Mouse (Mus musculus) gastrocnemius, adult 2 months (tissue): ENCODE results near the gene Psmd13. TPM values are rescaled to one million over a fixed set of nuclear protein-coding genes. Genes with fewer than 3 reads are reported as not detected.

Experiments used
- DNase-seq: peaks from one replicate; pipeline ENCODE4 v3.0.0; 2022
- H3K27ac ChIP-seq: fragments of 200-600 bp; 2 replicates; pipeline ENCODE4 v1.8.1; 2022; ENCODE audit warnings: mild to moderate bottlenecking
- H3K4me3 ChIP-seq: fragments of 200-600 bp; 2 replicates; pipeline ENCODE4 v1.8.1; 2022; ENCODE audit warnings: mild to moderate bottlenecking, moderate library complexity
- CTCF ChIP-seq: fragments of 200-600 bp; IDR thresholded peaks from 2 replicates; pipeline ENCODE4 v1.8.1; 2022; ENCODE audit warnings: antibody characterized with exemption, mild to moderate bottlenecking, moderate library complexity
- intact Hi-C: fragments of 180-260 bp; cut with DNase I; formaldehyde crosslinking; loops from one replicate; pipeline ENCODE4 v1.15.1; 2025
- total RNA-seq, 2 experiments: library from RNA; stranded (reverse); gene quantifications; 2 replicates each; pipeline ENCODE4 v1.2.3; 2021

The Psmd13 gene
- total RNA-seq, 2 experiments from 2014 or later = 84.5 to 89.3 TPM

DNA sequence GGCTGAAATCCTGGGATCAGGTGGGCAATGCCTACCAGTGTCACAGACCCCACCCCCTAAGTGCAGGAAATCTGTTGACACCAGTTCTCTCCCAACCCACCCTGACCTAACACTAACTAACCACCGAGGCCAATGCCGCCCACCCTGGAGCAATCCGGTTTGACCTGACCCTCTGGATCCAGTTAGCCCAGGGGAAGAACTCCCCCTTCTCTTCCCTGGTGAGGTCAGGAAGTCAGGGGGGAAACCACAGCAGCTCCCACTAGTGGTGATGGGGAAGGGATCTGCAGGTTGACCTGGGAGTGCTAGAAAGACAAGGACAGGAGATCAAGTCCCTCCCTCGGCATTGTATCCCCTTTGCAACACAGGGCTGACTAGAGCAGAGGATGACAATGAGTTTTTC lies 36.1 kb upstream of the Psmd13 start:
- H3K4me3 ChIP-seq = no peak overlapping the region
- no peak; the same call in 1 of the 2 replicates for TF ChIP-seq CTCF
- peak; percentile 9 for DNase-seq
- intact Hi-C loops = loop anchor here (1.0 kb wide), 1 partner anchor 58 kb away; no protein-coding TSS in a partner anchor
- no peak overlapping the region for H3K27ac ChIP-seq

DNA sequence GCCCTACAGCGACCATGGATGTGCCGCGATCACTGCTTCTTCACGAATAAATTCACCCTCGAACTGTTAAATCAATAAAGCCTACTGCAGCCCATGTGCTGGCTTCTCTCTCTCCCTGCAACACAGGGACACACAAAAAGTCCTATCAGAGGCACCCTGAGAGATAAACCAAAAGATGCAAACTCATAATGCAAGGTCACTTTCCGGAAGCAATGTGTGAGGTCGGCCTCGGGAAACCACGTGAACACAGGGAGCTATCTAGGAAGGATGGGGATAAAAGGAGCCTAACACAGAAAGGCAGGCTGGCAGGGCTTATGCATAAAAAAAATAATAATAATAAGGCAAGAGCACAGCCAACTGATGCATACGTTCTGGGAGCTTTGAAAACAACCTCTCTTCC lies 35.1 kb upstream of the Psmd13 start:
- no peak for TF ChIP-seq CTCF
- H3K4me3 ChIP-seq = no peak overlapping the region
- H3K27ac ChIP-seq = no peak overlapping the region
- no peak for DNase-seq
- intact Hi-C loops = no loop called here

DNA sequence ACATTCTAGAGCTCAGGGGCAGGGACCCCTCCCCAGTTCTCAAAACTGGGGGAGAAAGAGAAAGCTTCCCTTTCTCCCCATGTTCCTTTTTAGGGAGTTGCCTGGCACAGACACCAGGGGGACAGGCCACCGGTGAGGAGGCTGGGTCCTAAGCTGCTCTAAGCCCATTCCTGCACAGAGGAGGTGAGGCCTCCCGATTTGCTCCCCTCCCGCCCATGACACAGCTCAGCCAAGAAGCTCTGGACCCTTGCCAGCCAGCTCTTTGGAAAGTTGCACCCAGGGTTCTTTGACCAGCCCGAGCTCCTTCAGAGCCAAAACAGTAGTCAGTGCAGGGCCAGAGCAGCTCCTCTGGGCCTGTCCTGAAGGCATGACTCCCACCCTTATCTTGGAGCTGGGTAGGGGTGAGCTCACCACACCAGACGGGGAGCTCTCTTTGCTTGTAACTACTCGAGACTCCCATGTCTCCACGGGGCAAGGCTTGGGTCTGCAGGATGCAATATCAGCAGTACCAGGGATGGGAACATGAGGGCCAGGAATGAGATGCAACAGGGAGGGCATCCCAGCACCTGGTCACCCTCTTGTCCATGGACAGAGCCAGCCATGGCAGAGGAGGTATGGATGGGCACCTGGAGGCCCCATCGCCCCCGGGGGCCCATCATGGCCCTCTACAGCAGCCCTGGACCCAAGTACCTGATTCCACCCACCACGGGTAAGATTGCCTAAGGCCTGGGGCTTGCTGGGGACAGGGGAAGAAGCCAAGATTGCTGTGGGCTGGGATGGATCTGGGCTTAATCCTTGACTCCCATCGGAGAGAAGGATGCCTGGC lies 33.8 kb upstream of the Psmd13 start, which contains the start of gene Odf3:
TSS of gene Odf3 (plus strand) at position 51 of the 826 bp plus-strand sequence.
- peak; percentile 25 for DNase-seq
- TF ChIP-seq CTCF = no peak
- intact Hi-C loops = no loop called here
- no peak within 1 kb of the TSS for H3K27ac ChIP-seq
- H3K4me3 ChIP-seq = no peak within 1 kb of the TSS

DNA sequence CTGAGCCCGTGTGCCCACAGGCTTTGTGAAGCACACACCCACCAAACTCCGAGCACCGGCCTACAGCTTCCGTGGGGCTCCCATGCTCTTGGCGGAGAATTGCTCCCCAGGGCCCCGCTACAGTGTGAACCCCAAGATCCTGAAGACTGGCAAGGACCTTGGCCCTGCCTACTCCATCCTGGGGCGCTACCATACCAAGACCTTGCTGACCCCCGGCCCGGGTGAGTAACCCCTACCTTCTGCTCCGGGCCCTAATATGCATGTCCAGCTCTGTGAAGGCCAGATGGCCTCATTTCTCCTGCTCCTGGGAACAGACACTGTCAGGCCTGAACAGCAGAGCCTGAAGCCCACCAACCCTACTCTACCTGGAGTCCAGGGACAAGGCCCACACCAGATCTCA lies 33.2 kb upstream of the Psmd13 start:
- no peak for TF ChIP-seq CTCF
- H3K4me3 ChIP-seq = no peak overlapping the region
- DNase-seq = no peak
- no peak overlapping the region for H3K27ac ChIP-seq
- intact Hi-C loops = no loop called here

DNA sequence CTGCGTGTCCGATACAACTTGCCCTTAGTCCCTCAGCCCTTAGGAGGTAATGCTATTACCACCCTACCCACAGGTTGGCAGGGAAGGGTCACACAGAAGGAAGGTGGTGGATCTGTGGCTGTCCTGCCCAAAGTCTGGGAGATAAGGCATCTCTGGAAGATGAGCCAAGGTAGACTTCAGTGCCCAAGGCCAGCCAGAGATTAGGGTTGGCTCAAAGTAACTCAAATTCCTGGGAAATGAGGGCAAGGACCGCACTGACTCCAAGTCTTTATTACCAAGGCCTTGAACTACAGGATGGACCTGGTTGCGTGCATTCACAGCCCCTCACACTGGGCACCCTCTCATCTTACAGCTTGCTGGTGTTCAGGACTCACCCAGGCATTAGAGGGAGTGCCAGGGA lies 29.9 kb upstream of the Psmd13 start:
- DNase-seq = peak; percentile 13
- no peak for TF ChIP-seq CTCF
- H3K27ac ChIP-seq = no peak overlapping the region
- intact Hi-C loops = no loop called here
- H3K4me3 ChIP-seq = no peak overlapping the region

DNA sequence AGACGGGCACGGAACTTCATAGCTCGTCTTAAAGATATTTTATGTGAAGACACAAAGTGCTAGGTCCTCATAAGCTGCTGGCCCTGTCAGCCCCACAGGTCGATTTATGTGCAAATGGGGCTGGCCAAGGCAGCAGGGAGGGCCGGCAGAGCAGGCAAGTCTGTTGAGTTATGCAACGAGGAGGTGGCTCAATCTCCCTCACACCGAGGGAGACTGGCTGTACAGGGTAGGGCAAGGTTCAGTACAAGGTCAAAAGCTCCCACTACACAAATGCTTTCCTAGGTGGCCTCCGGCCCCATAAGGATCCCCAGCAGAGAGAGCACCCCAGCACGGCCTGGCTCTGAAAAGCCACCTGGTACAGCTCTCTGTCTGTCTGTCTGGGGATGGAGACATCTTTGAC lies 28.4 kb upstream of the Psmd13 start:
- TF ChIP-seq CTCF = no peak
- Histone ChIP-seq H3K4me3 (no peak overlapping the region), H3K27ac (no peak overlapping the region)
- DNase-seq = peak; percentile 19
- intact Hi-C loops = no loop called here

DNA sequence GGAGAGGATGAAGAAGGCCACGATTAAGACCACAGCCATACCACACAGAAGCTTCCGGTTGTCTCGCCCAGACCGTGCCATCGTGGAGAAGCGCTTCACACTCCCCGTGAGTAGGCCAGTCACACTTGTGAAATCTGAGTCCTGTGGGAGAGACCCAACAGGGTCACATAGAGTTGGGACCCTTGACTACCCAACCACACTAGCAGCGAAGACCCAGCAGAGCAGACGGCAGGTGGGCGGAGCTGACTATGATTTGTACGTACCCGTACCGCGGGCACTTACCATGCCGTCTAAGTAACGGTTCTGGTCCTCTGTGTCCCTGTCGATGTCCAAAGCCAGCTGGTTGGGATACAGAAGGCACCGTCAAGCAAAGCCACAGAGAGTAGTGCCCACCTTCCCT lies 27.3 kb upstream of the Psmd13 start:
- peak; percentile 10 for DNase-seq
- no peak overlapping the region for H3K27ac ChIP-seq
- intact Hi-C loops = no loop called here
- H3K4me3 ChIP-seq = peak overlapping the region; percentile 96
- no peak for TF ChIP-seq CTCF

DNA sequence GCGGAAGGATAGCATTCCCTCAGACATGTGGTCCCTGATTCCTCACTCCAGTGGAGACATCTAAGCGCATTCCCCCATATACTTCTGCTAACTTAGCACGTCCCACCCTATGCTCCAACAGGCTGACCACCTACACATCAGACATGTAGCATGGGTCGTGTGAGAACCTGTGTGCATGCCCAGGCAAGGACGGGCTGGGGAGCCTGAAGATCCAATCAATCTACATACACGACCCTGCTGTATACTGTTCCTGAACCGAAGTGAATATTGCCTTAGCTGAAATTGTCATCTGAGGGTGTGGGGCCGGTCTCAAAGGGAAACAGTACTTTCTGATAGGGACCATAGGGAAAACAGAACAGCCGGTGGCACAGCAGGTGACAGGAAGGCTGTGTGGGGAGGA lies 26.6 kb upstream of the Psmd13 start:
- Histone ChIP-seq H3K27ac (peak overlapping the region; percentile 99), H3K4me3 (peak overlapping the region; percentile 96)
- intact Hi-C loops = no loop called here
- no peak for DNase-seq
- TF ChIP-seq CTCF = no peak

DNA sequence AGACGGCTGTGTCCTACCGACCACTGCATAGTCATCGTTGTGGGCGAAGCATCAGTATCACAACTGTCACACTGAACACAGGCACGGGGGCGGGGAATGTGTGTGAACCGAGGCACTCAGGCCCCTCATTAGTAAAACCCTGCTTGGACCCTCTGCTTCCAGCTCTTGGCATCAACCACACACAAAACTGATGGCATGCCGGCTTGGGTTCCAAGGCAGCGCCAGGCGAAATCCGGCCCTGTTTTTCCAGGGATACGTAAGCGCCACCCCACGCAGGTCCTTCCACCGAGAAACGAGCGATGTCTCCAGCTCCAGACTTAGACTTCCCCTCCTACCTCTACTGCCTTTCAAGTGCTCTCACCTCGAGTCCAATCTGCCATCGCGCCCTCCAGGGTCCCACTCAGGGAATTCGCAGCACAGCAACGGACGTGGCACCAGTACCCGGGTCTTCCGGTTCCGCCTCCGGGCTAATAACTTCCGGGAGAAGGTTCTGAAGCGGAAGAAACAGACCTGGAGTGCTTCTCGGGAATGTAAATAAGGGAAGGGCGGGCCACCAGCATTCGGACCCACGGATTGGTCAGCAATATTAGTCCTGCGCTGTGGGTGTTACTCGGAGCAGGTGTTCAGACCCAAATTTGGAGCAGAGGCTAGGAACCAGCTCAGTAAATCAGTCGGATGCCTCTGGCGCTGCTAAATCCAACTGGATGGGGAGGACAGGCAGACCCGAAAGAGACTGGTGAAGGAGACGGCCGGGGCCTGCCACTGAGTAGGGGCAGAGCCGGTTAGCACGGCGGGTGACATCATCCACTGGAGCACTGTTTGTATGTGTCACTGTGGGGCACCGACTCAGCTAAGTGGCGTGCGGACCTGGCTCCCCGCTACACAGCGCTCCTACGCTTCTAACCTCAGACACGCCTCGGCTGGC lies 25.6 kb upstream of the Psmd13 start, which contains the start of gene Gm45785:
TSS of gene Gm45785 (minus strand) at position 472 of the 925 bp plus-strand sequence.
- TF ChIP-seq CTCF = no peak
- H3K27ac ChIP-seq = peak within 1 kb of the TSS; percentile 99
- intact Hi-C loops = loop anchor here (2.0 kb wide), 2 partner anchors 25 to 47 kb away; partner anchors contain the start of gene Psmd13
- H3K4me3 ChIP-seq = peak within 1 kb of the TSS; percentile 96
- DNase-seq = peak; percentile 91

DNA sequence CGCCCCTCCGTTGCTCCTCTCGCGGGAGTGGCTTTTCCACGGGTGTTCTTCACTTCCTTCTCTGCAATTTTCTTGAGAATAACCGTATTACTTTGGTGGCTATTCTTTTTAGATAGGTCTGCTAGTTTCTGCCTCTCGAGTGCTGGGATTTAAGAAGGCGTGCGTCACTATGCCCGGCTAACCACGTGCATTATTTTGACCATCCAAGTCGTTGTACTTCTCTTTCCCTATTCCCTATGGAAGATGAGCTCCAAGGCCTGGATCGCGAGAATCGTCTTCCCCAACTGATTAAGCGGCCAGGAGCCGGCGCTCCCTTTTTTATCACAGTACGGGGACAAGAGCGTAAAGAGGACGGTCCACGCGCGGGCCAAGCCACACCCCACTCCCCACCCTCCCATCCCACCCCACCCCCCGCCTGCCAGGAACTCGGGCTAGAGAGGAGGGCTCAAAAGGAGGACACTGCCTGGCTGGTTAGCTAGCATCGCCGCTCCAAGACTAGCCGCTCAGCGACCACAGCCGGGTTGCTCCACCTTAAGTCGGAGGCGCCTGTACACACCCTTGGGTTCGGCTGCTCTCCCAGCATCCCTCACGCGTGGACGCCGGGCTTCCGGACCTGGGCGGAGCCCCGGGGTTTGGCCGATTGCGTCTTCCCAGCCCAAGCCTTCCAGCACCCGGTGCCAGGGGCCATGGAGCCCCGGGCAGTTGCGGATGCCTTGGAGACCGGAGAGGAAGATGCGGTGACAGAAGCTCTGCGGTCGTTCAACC lies 24.8 kb upstream of the Psmd13 start, which contains the start of gene Ric8a:
TSS of gene Ric8a (plus strand) at position 173 of the 765 bp plus-strand sequence.
- TF ChIP-seq CTCF = no peak
- peak within 1 kb of the TSS; percentile 96 for H3K4me3 ChIP-seq
- intact Hi-C loops = loop anchor here (2.0 kb wide), 2 partner anchors 24 to 46 kb away; partner anchors contain the start of gene Psmd13
- DNase-seq = peak; percentile 95
- peak within 1 kb of the TSS; percentile 99 for H3K27ac ChIP-seq

DNA sequence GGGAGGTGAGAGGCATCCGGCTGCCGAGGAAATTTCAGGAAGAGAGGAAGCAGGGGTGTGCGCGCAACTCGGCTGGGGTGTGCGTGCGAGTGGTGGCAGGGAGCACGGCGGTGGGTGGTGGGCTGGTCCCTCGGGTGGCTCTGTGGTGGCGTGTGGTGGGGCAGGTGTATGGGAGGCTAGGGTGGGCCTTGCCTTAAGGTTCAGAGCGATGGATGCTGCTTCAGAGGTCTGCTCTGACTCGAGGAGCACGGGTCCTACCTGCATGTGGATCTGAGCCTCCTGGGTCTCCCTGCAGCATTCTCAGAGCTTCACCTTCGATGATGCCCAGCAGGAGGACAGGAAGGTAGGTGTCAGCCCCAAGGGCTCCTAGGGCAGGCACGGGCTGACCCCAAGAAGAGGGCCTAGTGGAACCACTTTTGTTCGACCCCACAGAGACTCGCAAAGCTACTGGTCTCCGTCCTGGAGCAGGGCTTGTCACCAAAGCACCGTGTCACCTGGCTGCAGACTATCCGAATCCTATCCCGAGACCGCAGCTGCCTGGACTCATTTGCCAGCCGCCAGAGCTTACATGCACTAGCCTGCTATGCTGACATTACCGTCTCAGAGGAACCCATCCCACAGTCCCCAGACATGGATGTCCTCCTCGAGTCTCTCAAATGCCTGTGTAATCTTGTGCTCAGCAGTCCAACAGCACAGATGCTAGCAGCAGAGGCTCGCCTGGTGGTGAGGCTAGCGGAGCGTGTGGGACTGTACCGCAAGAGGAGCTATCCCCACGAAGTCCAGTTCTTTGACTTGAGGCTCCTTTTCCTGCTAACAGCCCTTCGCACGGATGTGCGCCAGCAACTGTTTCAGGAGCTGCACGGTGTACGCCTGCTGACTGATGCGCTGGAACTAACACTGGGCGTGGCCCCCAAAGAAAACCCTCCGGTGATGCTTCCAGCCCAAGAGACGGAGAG lies 23.9 kb upstream of the Psmd13 start, which contains the start of gene Bet1l:
TSS of gene Bet1l (minus strand) at position 28 of the 956 bp plus-strand sequence.
- no peak for TF ChIP-seq CTCF
- intact Hi-C loops = loop anchor here (2.0 kb wide), 2 partner anchors 23 to 45 kb away; partner anchors contain the start of gene Psmd13

More for the DNA sequence above, 23.9 kb upstream of the Psmd13 start, which contains the start of gene Bet1l:
- Histone ChIP-seq H3K27ac (peak within 1 kb of the TSS; percentile 99), H3K4me3 (peak within 1 kb of the TSS; percentile 96)
- no peak for DNase-seq
